ENCODE assay signal across 14 mouse cellular contexts in the genomic region with DNA sequence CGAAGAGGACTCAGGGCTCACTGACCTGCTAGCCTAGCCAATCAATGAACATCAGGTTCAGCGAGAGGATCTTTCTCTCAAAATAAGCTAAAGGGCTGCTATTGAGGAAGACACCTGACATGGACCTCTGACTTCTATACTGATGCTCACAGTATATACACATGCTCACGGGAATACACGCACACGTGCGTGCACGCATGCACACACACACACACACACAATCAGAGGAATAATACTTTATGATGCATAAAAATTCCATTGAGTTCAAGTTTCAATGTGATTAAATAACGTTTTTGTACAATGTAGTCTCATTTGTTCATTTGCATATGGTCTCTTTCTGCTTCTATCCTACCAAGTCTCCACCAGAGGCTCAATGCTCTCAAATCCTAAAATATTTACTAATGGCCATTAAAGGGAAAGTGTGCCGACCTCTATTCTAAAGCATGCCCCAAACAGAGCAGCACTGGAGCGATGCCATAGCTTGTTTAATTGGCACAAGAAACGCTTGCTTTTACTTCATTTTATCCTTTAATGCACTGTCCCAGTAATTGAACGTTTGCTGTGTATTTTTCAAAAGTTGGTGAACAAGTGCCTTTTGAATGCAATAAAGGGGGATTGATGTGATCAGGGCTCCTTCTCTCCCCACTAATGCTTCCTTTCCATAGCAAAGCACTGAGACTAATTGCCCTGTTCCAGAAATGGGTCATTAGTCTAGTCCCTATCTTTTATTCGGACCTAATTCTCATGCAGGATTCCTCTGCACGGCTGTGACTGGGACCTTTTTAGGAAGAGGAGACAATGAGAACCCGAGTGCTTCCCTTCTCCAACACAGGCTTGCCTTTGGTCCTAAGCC.
DNase-seq lines count a peak whose midpoint lies in the region; ATAC-seq lines count a peak whose summit lies in the region.
"Had no signal": no experiment of that assay in that cellular context is flagged by ENCODE, and none has a peak within 500 bp of the region (broad histone marks: within the 10 kb centered on the region; RNA-seq: fewer than 3 reads in every experiment).

No protein-coding gene starts in this region.

- no peak overlapping the region for H3K4me2 ChIP-seq in midbrain, embryonic 13.5 days (replicated peaks)
- no peak overlapping the region for H3K4me2 ChIP-seq in heart, embryonic 11.5 days
- H3K4me2 ChIP-seq: embryonic facial prominence, embryonic 15.5 days; intestine, embryonic 15.5 days; liver, embryonic 12.5 days had no signal

- H3K9me3 ChIP-seq in midbrain, embryonic 13.5 days: no peaks in the 10 kb centered on the region
- H3K9me3 ChIP-seq in embryonic facial prominence, embryonic 10.5 days: no peaks in the 10 kb centered on the region
- H3K9me3 ChIP-seq in heart, embryonic 11.5 days (replicated peaks; ENCODE audit: control insufficient read depth, low read length): no peaks in the 10 kb centered on the region
- H3K9me3 ChIP-seq: embryonic facial prominence, embryonic 15.5 days; intestine, embryonic 15.5 days; liver, embryonic 12.5 days had no signal

- no peak overlapping the region for H3K27ac ChIP-seq in midbrain, embryonic 13.5 days
- H3K27ac ChIP-seq in embryonic facial prominence, embryonic 10.5 days (replicated peaks): no peak overlapping the region
- H3K27ac ChIP-seq in heart, embryonic 11.5 days (ENCODE audit: low read depth, low read length): no peak overlapping the region
- H3K27ac ChIP-seq: embryonic facial prominence, embryonic 15.5 days; heart, adult 2 months; intestine, embryonic 15.5 days; liver, embryonic 12.5 days had no signal

- no peaks in the 10 kb centered on the region for H3K36me3 ChIP-seq in midbrain, embryonic 13.5 days
- 0 out of 2 replicates have a peak, but pooled peaks cover 7% of the 10 kb centered on the region for H3K36me3 ChIP-seq in embryonic facial prominence, embryonic 10.5 days (replicated peaks)
- H3K36me3 ChIP-seq in heart, embryonic 11.5 days (ENCODE audit: control insufficient read depth, insufficient read depth, low read length): no peaks in the 10 kb centered on the region
- H3K36me3 ChIP-seq: embryonic facial prominence, embryonic 15.5 days; intestine, embryonic 15.5 days; liver, embryonic 12.5 days had no signal

- no peak overlapping the region for H3K9ac ChIP-seq in midbrain, embryonic 13.5 days (replicated peaks)
- no peak overlapping the region for H3K9ac ChIP-seq in heart, embryonic 11.5 days (ENCODE audit: low read depth, low read length)
- H3K9ac ChIP-seq: embryonic facial prominence, embryonic 15.5 days; intestine, embryonic 15.5 days; liver, embryonic 12.5 days had no signal

- no peak overlapping the region for H3K4me3 ChIP-seq in midbrain, embryonic 13.5 days (replicated peaks)
- no peak overlapping the region for H3K4me3 ChIP-seq in embryonic facial prominence, embryonic 10.5 days
- H3K4me3 ChIP-seq in heart, embryonic 11.5 days (ENCODE audit: low read depth, low read length): no peak overlapping the region
- H3K4me3 ChIP-seq: embryonic facial prominence, embryonic 15.5 days; heart, adult 2 months; intestine, embryonic 15.5 days; liver, embryonic 12.5 days had no signal

- ATAC-seq in midbrain, embryonic 13.5 days: peak; percentile 71
- no peak for ATAC-seq in heart, embryonic 11.5 days (replicated peaks; ENCODE audit: insufficient number of reproducible peaks, low FRiP score, low TSS enrichment)
- ATAC-seq: intestine, embryonic 15.5 days; liver, embryonic 12.5 days had no signal

- peak; percentile 42 for DNase-seq in embryo, embryonic 10.5 days (ENCODE audit: low spot score)
- no peak for DNase-seq in embryo, embryonic 9.5 days (ENCODE audit: extremely low spot score)
- DNase-seq in right cerebral cortex, adult 2 months (ENCODE audit: low spot score in 2 of 2): peak; percentile 17 to 18
- no peak for DNase-seq in right cerebral cortex, postnatal 14 days
- no peak for DNase-seq in embryonic facial prominence, embryonic 10.5 days (ENCODE audit: low spot score)
- DNase-seq in testis, postnatal 14 days (ENCODE audit: low spot score): no peak
- DNase-seq: B cell, adult 2 months; cerebellum, adult 11 months; heart, adult 2 months had no signal

- H3K4me1 ChIP-seq in midbrain, embryonic 13.5 days (replicated peaks): peaks cover 9% of the 10 kb centered on the region
- no peaks in the 10 kb centered on the region for H3K4me1 ChIP-seq in embryonic facial prominence, embryonic 10.5 days
- H3K4me1 ChIP-seq in heart, embryonic 11.5 days (ENCODE audit: control insufficient read depth, insufficient read depth, low read length): peaks cover 6% of the 10 kb centered on the region
- H3K4me1 ChIP-seq: embryonic facial prominence, embryonic 15.5 days; intestine, embryonic 15.5 days; liver, embryonic 12.5 days had no signal

- no peaks in the 10 kb centered on the region for H3K27me3 ChIP-seq in midbrain, embryonic 13.5 days
- no peaks in the 10 kb centered on the region for H3K27me3 ChIP-seq in embryonic facial prominence, embryonic 10.5 days (replicated peaks; ENCODE audit: low read depth, poor library complexity, severe bottlenecking)
- H3K27me3 ChIP-seq in heart, embryonic 11.5 days (ENCODE audit: control insufficient read depth, insufficient read depth, low read length): no peaks in the 10 kb centered on the region
- H3K27me3 ChIP-seq: embryonic facial prominence, embryonic 15.5 days; intestine, embryonic 15.5 days; liver, embryonic 12.5 days had no signal

- WGBS in midbrain, embryonic 13.5 days: 60% methylated on average over 15 of the region's 15 CpGs
- WGBS in embryonic facial prominence, embryonic 10.5 days: 80% methylated on average over 15 of the region's 15 CpGs
- 82% methylated on average over 15 of the region's 15 CpGs for WGBS in heart, embryonic 11.5 days (ENCODE audit: insufficient replicate concordance)

Comparison
In these comparisons a context has a peak if more than half of its experiments do, and no peak if none do; other contexts are left out.
1. DNase-seq: peak in embryo, embryonic 10.5 days (single experiment) and right cerebral cortex, adult 2 months (2 of 2); none in embryo, embryonic 9.5 days (single experiment), right cerebral cortex, postnatal 14 days (single experiment), embryonic facial prominence, embryonic 10.5 days (single experiment) and testis, postnatal 14 days (single experiment).